Mouse (Mus musculus) limb, embryonic 11.5 days (tissue): ENCODE measurements at regions not wholly inside any gene's neighbourhood (a gene's known extent, or its start where the extent isn't known, plus 50 kb on each side); places are given as distances from the start of the nearest gene placed in this dataset.
A peak's percentile ranks its signal among the peaks of the same experiment; 100 is the strongest.

ENCODE experiments used
- ATAC-seq: fragments of 200-750 bp; cut with Nextera tagmentation; 2 replicates; pipeline ENCODE4 v1.8.0; 2017; ENCODE audit warnings: low read depth; ENCODE audit not compliant: insufficient number of reproducible peaks, low FRiP score, low TSS enrichment
- DNase-seq: peaks from one replicate; pipeline ENCODE4 v3.0.0-alpha.2; 2015; ENCODE audit warnings: low spot score
- H3K27ac ChIP-seq: fragments of 300-500 bp; sonication (generic); replicated peaks from 2 replicates; pipeline ENCODE4 v1.5.1; 2014; ENCODE audit warnings: low read depth, mild to moderate bottlenecking, low read length
- H3K27me3 ChIP-seq: fragments of 300-500 bp; sonication (generic); 2 replicates; pipeline ENCODE4 v1.6.1; 2014; ENCODE audit warnings: mild to moderate bottlenecking, low read length, mixed read lengths; ENCODE audit not compliant: control insufficient read depth, insufficient read depth
- H3K36me3 ChIP-seq: fragments of 300-500 bp; sonication (generic); 2 replicates; pipeline ENCODE4 v1.6.1; 2014; ENCODE audit warnings: mild to moderate bottlenecking, low read length, moderate library complexity, mixed read lengths; ENCODE audit not compliant: control insufficient read depth, insufficient read depth
- H3K4me1 ChIP-seq: fragments of 300-500 bp; sonication (generic); 2 replicates; pipeline ENCODE4 v1.6.1; 2014; ENCODE audit warnings: low read length, mixed read lengths; ENCODE audit not compliant: control insufficient read depth, insufficient read depth
- H3K4me2 ChIP-seq: fragments of 300-500 bp; sonication (generic); 2 replicates; pipeline ENCODE4 v1.6.1; 2014; ENCODE audit warnings: low read depth, mild to moderate bottlenecking, moderate library complexity; ENCODE audit not compliant: severe bottlenecking
- H3K4me3 ChIP-seq: fragments of 300-500 bp; sonication (generic); 2 replicates; pipeline ENCODE4 v1.5.1; 2014; ENCODE audit warnings: low read depth, low read length
- H3K9ac ChIP-seq: fragments of 300-500 bp; sonication (generic); 2 replicates; pipeline ENCODE4 v1.6.1; 2014; ENCODE audit warnings: mild to moderate bottlenecking, low read length
- H3K9me3 ChIP-seq: fragments of 300-500 bp; sonication (generic); 2 replicates; pipeline ENCODE4 v1.6.1; 2016; ENCODE audit warnings: low read length; ENCODE audit not compliant: control insufficient read depth
- WGBS: fragments of 180-500 bp; shearing (Covaris S2); extraction: QIAGEN DNeasy Blood & Tissue Kit; methylation state at CpG from one replicate; pipeline ENCODE4 v1.1.7; 2014; 5-methylcytosine and 5-hydroxymethylcytosine counted together

GRCm38 (mm10) chr6:31659901-31660300, 96.1 kb upstream of the Podxl start:
- no peak for ATAC-seq
- Histone ChIP-seq H3K9ac (no peak overlapping the region), H3K4me3 (no peak overlapping the region), H3K27ac (no peak overlapping the region), H3K36me3 (no peaks in the 10 kb centered on the region), H3K4me2 (no peak overlapping the region), H3K27me3 (no peaks in the 10 kb centered on the region), H3K9me3 (no peaks in the 10 kb centered on the region), H3K4me1 (no peaks in the 10 kb centered on the region; the same call in 1 of the 2 replicates)
- no peak for DNase-seq
- 48% methylated on average over 4 of the region's 4 CpGs for WGBS

DNA sequence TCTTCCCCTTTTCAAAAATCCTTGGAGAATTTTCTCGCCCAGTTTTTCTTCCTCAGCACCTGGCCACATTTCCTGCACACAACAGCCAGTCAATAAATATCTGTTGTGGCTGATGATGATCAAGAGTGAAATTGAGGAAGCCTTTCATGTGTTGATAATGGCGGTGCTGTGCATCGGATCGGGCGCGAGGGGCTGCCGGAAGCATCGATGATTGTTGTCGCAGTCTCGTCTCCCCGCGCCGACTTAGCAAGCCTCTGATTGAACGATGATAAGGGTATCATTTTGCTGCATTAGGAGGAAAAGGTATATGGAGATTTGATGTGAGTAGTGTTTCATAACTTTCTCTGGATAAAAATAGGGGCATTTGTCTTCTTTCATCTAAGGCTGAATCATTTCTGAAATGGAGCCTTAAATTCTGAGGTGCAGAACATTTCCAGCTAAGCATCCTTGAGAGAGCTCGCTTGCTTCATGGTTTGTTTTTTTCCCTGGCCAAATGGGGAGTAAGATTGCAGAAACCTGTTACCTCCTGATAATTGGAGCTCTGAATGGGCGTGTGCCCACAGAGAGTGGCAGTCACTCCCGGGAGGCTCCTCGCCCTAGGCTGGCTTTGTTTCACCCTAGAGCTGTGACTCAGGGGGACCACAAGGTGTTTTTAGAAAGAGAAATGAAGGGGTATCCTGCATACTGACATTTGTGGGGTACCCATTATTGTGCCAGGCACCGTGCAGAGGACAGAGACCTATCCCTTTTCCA, 94.8 kb upstream of the Podxl start:
- Histone ChIP-seq H3K4me1 (no peaks in the 10 kb centered on the region), H3K9ac (no peak overlapping the region), H3K27ac (no peak overlapping the region), H3K27me3 (no peaks in the 10 kb centered on the region), H3K9me3 (no peaks in the 10 kb centered on the region), H3K4me2 (no peak overlapping the region), H3K36me3 (no peaks in the 10 kb centered on the region), H3K4me3 (no peak overlapping the region)
- ATAC-seq (no peak), DNase-seq (no peak)
- WGBS: 86% methylated on average over 19 of the region's 19 CpGs

- H3K9me3 ChIP-seq: no peaks in the 10 kb centered on the region
- no peak overlapping the region for H3K4me2 ChIP-seq
- 71% methylated on average over 7 of the region's 7 CpGs for WGBS
- H3K9ac ChIP-seq: no peak overlapping the region
- no peak for ATAC-seq
- no peak overlapping the region for H3K4me3 ChIP-seq
- H3K27me3 ChIP-seq: no peaks in the 10 kb centered on the region
- no peak overlapping the region for H3K27ac ChIP-seq
- no peaks in the 10 kb centered on the region for H3K36me3 ChIP-seq
- no peaks in the 10 kb centered on the region for H3K4me1 ChIP-seq
- no peak for DNase-seq
Measured at GRCm38 (mm10) chr6:31650791-31651476, 87.2 kb upstream of the Podxl start.

DNA sequence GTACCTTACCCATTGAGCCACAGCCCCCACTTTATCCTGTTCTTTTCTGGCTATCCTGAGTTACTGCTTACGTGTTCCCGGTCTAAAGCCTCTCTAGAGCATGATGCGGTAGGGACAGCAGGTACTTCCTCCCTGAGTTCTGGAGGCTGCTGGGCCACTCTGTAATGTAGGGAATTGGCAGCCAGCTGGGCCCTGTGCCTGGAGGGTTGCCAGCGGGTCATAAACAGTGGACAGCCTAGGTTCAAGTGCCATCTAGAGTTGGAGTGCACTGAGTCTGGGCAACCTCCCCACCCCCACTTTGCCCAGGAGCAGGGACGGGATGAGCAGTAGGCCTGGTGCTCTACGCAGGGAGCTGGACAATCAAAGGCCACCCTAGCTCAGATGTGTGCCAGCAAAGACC, 81.5 kb upstream of the Podxl start:
- Histone ChIP-seq H3K9me3 (no peaks in the 10 kb centered on the region), H3K4me1 (peaks cover 8% of the 10 kb centered on the region), H3K27me3 (no peaks in the 10 kb centered on the region), H3K27ac (no peak overlapping the region), H3K36me3 (no peaks in the 10 kb centered on the region), H3K4me2 (no peak overlapping the region), H3K9ac (no peak overlapping the region), H3K4me3 (no peak overlapping the region)
- DNase-seq: no peak
- WGBS: 87% methylated on average over 6 of the region's 6 CpGs
- no peak for ATAC-seq

- no peak overlapping the region for H3K27ac ChIP-seq
- ATAC-seq (no peak), DNase-seq (no peak)
- no peak overlapping the region for H3K4me2 ChIP-seq
- peaks cover 8% of the 10 kb centered on the region for H3K4me1 ChIP-seq
- 82% methylated on average over 5 of the region's 5 CpGs for WGBS
- no peak overlapping the region for H3K4me3 ChIP-seq
- H3K27me3 ChIP-seq: no peaks in the 10 kb centered on the region
- no peaks in the 10 kb centered on the region for H3K36me3 ChIP-seq
- no peaks in the 10 kb centered on the region for H3K9me3 ChIP-seq
- H3K9ac ChIP-seq: no peak overlapping the region
Measured at GRCm38 (mm10) chr6:31644504-31644903, 80.7 kb upstream of the Podxl start.

- no peak overlapping the region for H3K4me3 ChIP-seq
- H3K36me3 ChIP-seq: no peaks in the 10 kb centered on the region
- no peak overlapping the region; the same call in 1 of the 2 replicates for H3K4me2 ChIP-seq
- H3K9ac ChIP-seq: no peak overlapping the region
- no peaks in the 10 kb centered on the region for H3K27me3 ChIP-seq
- ATAC-seq (0 out of 2 replicates have a peak, but pooled peaks have one; percentile 51), DNase-seq (peak; percentile 56)
- peaks cover 8% of the 10 kb centered on the region for H3K4me1 ChIP-seq
- 31% methylated on average over 13 of the region's 13 CpGs for WGBS
- no peak overlapping the region for H3K27ac ChIP-seq
- no peaks in the 10 kb centered on the region for H3K9me3 ChIP-seq
Measured at GRCm38 (mm10) chr6:31642451-31642942, 78.7 kb upstream of the Podxl start.

GRCm38 (mm10) chr6:31640745-31641144, 77.0 kb upstream of the Podxl start:
- peaks cover 8% of the 10 kb centered on the region for H3K4me1 ChIP-seq
- 49% methylated on average over 2 of the region's 2 CpGs for WGBS
- H3K4me3 ChIP-seq: no peak overlapping the region
- no peak for DNase-seq
- no peaks in the 10 kb centered on the region for H3K27me3 ChIP-seq
- H3K9ac ChIP-seq: no peak overlapping the region
- no peaks in the 10 kb centered on the region for H3K36me3 ChIP-seq
- no peaks in the 10 kb centered on the region for H3K9me3 ChIP-seq
- no peak for ATAC-seq
- no peak overlapping the region for H3K4me2 ChIP-seq
- no peak overlapping the region for H3K27ac ChIP-seq

DNA sequence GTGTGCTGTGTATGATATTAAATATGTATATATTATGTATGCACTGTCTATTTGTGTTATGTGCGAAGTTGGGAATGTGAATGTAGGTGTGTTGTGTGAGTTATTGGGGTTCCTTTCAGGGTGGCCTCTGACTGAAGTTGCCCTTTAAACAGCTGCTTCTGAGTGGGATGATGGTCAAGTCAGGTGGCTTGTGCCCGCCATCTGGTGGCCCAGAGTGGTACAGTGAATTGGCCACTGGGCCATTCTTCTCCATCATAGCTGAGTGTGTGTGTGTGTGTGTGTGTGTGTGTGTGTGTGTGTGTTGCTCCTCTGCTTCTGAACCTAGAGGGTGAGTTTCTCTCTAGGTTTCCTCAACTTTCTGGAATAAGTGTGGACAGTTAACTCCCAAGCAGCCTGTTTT, 75.7 kb upstream of the Podxl start:
- Histone ChIP-seq H3K4me2 (no peak overlapping the region), H3K27ac (no peak overlapping the region), H3K9ac (no peak overlapping the region), H3K9me3 (no peaks in the 10 kb centered on the region), H3K4me1 (peaks cover 8% of the 10 kb centered on the region), H3K27me3 (no peaks in the 10 kb centered on the region), H3K36me3 (no peaks in the 10 kb centered on the region), H3K4me3 (no peak overlapping the region)
- WGBS: 13% methylated on average over 2 of the region's 2 CpGs
- DNase-seq: peak; percentile 78
- no peak for ATAC-seq
